Mouse (Mus musculus) liver, postnatal 0 days (tissue): ENCODE measurements around the gene Vmn1r212. TPM values are rescaled to one million over a fixed set of nuclear protein-coding genes. Genes with fewer than 3 reads are reported as not detected.
"Not testable (repeated sequence)": the region's sequence is repeated elsewhere in the genome, so short reads cannot be mapped to it uniquely, and the experiment has no call there.

Source experiments
- ATAC-seq: fragments of 200-750 bp; cut with Nextera tagmentation; 2 replicates; pipeline ENCODE4 v1.8.0; 2017; ENCODE audit warnings: mild to moderate bottlenecking, moderate library complexity
- DNase-seq: peaks from one replicate; pipeline ENCODE4 v3.0.0-alpha.2; 2016
- H3K27ac ChIP-seq: fragments of 300-500 bp; sonication (generic); 2 replicates; pipeline ENCODE4 v1.5.1; 2014; ENCODE audit warnings: antibody characterized with exemption, moderate library complexity, mild to moderate bottlenecking, low read depth
- H3K27me3 ChIP-seq: fragments of 300-500 bp; sonication (generic); 2 replicates; pipeline ENCODE4 v1.6.1; 2014; ENCODE audit warnings: low read length, control low read depth, mixed read lengths; ENCODE audit not compliant: insufficient read depth
- H3K36me3 ChIP-seq: fragments of 300-500 bp; sonication (generic); replicated peaks from 2 replicates; pipeline ENCODE4 v1.6.1; 2014; ENCODE audit warnings: mild to moderate bottlenecking, control low read depth, low read length, moderate library complexity, mixed read lengths; ENCODE audit not compliant: insufficient read depth
- H3K4me1 ChIP-seq: fragments of 300-500 bp; sonication (generic); 2 replicates; pipeline ENCODE4 v1.6.1; 2014; ENCODE audit warnings: antibody characterized with exemption, mild to moderate bottlenecking, control low read depth; ENCODE audit not compliant: insufficient read depth
- H3K4me2 ChIP-seq: fragments of 300-500 bp; sonication (generic); 2 replicates; pipeline ENCODE4 v1.6.1; 2014; ENCODE audit warnings: low read depth, mild to moderate bottlenecking, low read length, moderate library complexity, mixed read lengths
- H3K4me3 ChIP-seq: fragments of 300-500 bp; sonication (generic); 2 replicates; pipeline ENCODE4 v1.5.1; 2014; ENCODE audit warnings: low read depth, low read length
- H3K9ac ChIP-seq: fragments of 300-500 bp; sonication (generic); replicated peaks from 2 replicates; pipeline ENCODE4 v1.6.1; 2014; ENCODE audit warnings: mild to moderate bottlenecking, moderate library complexity
- H3K9me3 ChIP-seq: fragments of 300-500 bp; sonication (generic); 2 replicates; pipeline ENCODE4 v1.6.1; 2016; ENCODE audit warnings: mild to moderate bottlenecking, control low read depth, low read length, mixed read lengths
- CTCF ChIP-seq: sonication (generic); IDR thresholded peaks from 2 replicates; pipeline ENCODE4 v1.5.1; 2016; ENCODE audit warnings: antibody characterized with exemption, low read depth
- EP300 ChIP-seq: IDR thresholded peaks from 2 replicates; pipeline ENCODE4 v1.6.1; 2016; ENCODE audit warnings: antibody characterized with exemption, low read depth, mild to moderate bottlenecking
- WGBS: fragments of 180-500 bp; shearing (Covaris S2); extraction: QIAGEN DNeasy Blood & Tissue Kit; methylation state at CpG from one replicate; pipeline ENCODE4 v1.1.7; 2014; ENCODE audit not compliant: insufficient replicate concordance; 5-methylcytosine and 5-hydroxymethylcytosine counted together
- polyA plus RNA-seq: library from polyadenylated mRNA; unstranded; fragments of >200 nt; fragmentation: Nextera tagmentation; extraction: Ambion mirVana; gene quantifications from 2 replicates; pipeline ENCODE4 v1.2.1, GENCODE M21; 2015

The Vmn1r212 gene
- polyA plus RNA-seq, result not detected in 2 replicates

GRCm38 (mm10) chr13:22884105-22884504 lies at the start of gene Vmn1r212:
Gene Vmn1r212, minus strand, starts transcription at chr13:22884205.
- H3K36me3 ChIP-seq, result no peaks in the 10 kb centered on the region
- WGBS, result 65% methylated on average over 4 of the region's 4 CpGs
- H3K4me3 ChIP-seq, result no peak within 1 kb of the TSS
- H3K4me1 ChIP-seq, result no peaks in the 10 kb centered on the region
- ATAC-seq (no peak), DNase-seq (no peak)
- H3K27me3 ChIP-seq, result no peaks in the 10 kb centered on the region
- TF ChIP-seq CTCF (no peak), EP300 (no peak)
- no peak within 1 kb of the TSS for H3K9ac ChIP-seq
- no peaks in the 10 kb centered on the region for H3K9me3 ChIP-seq
- H3K27ac ChIP-seq, result no peak within 1 kb of the TSS
- no peak within 1 kb of the TSS for H3K4me2 ChIP-seq

GRCm38 (mm10) chr13:22879257-22879656 lies 4.7 kb downstream of the Vmn1r212 start:
- no peak overlapping the region for H3K4me2 ChIP-seq
- H3K27me3 ChIP-seq, result no peaks in the 10 kb centered on the region
- DNase-seq (no peak), ATAC-seq (no peak)
- 80% methylated on average over 1 of the region's 1 CpGs for WGBS
- no peaks in the 10 kb centered on the region for H3K36me3 ChIP-seq
- H3K4me3 ChIP-seq, result no peak overlapping the region
- TF ChIP-seq EP300 (no peak), CTCF (no peak)
- H3K4me1 ChIP-seq, result no peaks in the 10 kb centered on the region
- H3K9ac ChIP-seq, result no peak overlapping the region
- no peaks in the 10 kb centered on the region for H3K9me3 ChIP-seq
- no peak overlapping the region for H3K27ac ChIP-seq

- no peaks in the 10 kb centered on the region for H3K9me3 ChIP-seq
- no peak within 1 kb of the TSS for H3K4me3 ChIP-seq
- no peaks in the 10 kb centered on the region for H3K36me3 ChIP-seq
- H3K4me1 ChIP-seq, result no peaks in the 10 kb centered on the region
- DNase-seq, result no peak
- ATAC-seq, result no peak
- no peak within 1 kb of the TSS for H3K27ac ChIP-seq
- H3K9ac ChIP-seq, result no peak within 1 kb of the TSS
- H3K4me2 ChIP-seq, result no peak within 1 kb of the TSS
- no peaks in the 10 kb centered on the region for H3K27me3 ChIP-seq
- WGBS, result 72% methylated on average over 1 of the region's 1 CpGs
- no peak for TF ChIP-seq EP300
- TF ChIP-seq CTCF, result no peak
These were observed 26.5 kb downstream of the Vmn1r212 start, which contains the start of gene Vmn1r211 for GRCm38 (mm10) chr13:22857461-22857860. Gene Vmn1r211, minus strand, starts transcription at chr13:22857561.

GRCm38 (mm10) chr13:22854760-22855159 lies 29.2 kb downstream of the Vmn1r212 start:
- 67% methylated on average over 4 of the region's 4 CpGs for WGBS
- no peak for ATAC-seq
- no peaks in the 10 kb centered on the region for H3K27me3 ChIP-seq
- no peaks in the 10 kb centered on the region for H3K36me3 ChIP-seq
- H3K4me2 ChIP-seq, result no peak overlapping the region
- DNase-seq, result no peak
- TF ChIP-seq CTCF (no peak), EP300 (no peak)
- H3K4me1 ChIP-seq, result no peaks in the 10 kb centered on the region
- no peaks in the 10 kb centered on the region for H3K9me3 ChIP-seq
- no peak overlapping the region for H3K9ac ChIP-seq
- no peak overlapping the region for H3K4me3 ChIP-seq
- H3K27ac ChIP-seq, result no peak overlapping the region

GRCm38 (mm10) chr13:22846798-22847197 lies 37.2 kb downstream of the Vmn1r212 start:
- no peak for TF ChIP-seq CTCF
- 73% methylated on average over 1 of the region's 1 CpGs for WGBS
- no peak overlapping the region for H3K4me3 ChIP-seq
- H3K27me3 ChIP-seq, result no peaks in the 10 kb centered on the region
- no peaks in the 10 kb centered on the region for H3K4me1 ChIP-seq
- no peaks in the 10 kb centered on the region for H3K36me3 ChIP-seq
- ATAC-seq (no peak), DNase-seq (no peak)
- H3K4me2 ChIP-seq, result no peak overlapping the region
- no peaks in the 10 kb centered on the region for H3K9me3 ChIP-seq
- no peak overlapping the region for H3K27ac ChIP-seq
- no peak overlapping the region for H3K9ac ChIP-seq

DNA sequence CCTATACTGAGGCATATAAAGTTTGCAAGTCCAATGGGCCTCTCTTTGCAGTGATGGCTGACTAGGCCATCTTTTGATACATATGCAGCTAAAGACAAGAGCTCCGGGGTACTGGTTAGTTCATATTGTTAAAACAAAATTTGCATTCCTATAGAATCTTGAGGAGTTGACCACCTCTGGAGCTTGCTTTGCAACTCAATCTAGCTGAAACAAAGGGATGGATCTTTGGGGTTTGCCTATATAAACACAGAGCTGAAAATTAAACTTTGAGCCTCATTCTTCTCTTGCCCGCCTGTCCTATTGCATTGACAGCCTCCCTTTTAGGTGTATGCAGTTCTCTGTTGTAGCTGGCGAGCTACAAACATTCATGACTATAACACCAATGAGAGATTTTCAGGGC lies 39.7 kb downstream of the Vmn1r212 start:
- not testable (repeated sequence) for ATAC-seq, H3K9ac ChIP-seq, H3K36me3 ChIP-seq, H3K9me3 ChIP-seq, H3K4me2 ChIP-seq, H3K4me1 ChIP-seq, H3K4me3 ChIP-seq, H3K27ac ChIP-seq, DNase-seq, H3K27me3 ChIP-seq
- 65% methylated on average over 3 of the region's 3 CpGs for WGBS

Other genes starting within 250 kb of the Vmn1r212 start
- not detected in 2 replicates for gene Vmn1r207-ps, start 154.6 kb downstream of the Vmn1r212 start, polyA plus RNA-seq
- not detected in 2 replicates for gene Vmn1r208, start 106.8 kb downstream of the Vmn1r212 start, polyA plus RNA-seq
- not detected in 2 replicates for gene Vmn1r209, start 74.5 kb downstream of the Vmn1r212 start, polyA plus RNA-seq
- not detected in 2 replicates for gene Vmn1r210, start 52.9 kb downstream of the Vmn1r212 start, polyA plus RNA-seq
- gene Vmn1r211, start 26.6 kb downstream of the Vmn1r212 start, polyA plus RNA-seq, result not detected in 2 replicates
- gene Vmn1r213, start 123.5 kb upstream of the Vmn1r212 start, polyA plus RNA-seq, result not detected in 2 replicates
- gene Vmn1r214, start 146.2 kb upstream of the Vmn1r212 start, polyA plus RNA-seq, result not detected in 2 replicates
- gene Vmn1r215, start 183.8 kb upstream of the Vmn1r212 start, polyA plus RNA-seq, result not detected in 2 replicates
- not detected in 2 replicates for gene Vmn1r217, start 234.0 kb upstream of the Vmn1r212 start, polyA plus RNA-seq
- gene Vmn1r218, start 248.9 kb upstream of the Vmn1r212 start, polyA plus RNA-seq, result not detected in 2 replicates